Mouse (Mus musculus) forebrain, embryonic 13.5 days (tissue): Measurements from ENCODE around the gene Map3k5. TPM values are rescaled to one million over a fixed set of nuclear protein-coding genes. Genes with fewer than 3 reads are reported as not detected.

Experiments used
- ATAC-seq: fragments of 200-750 bp; cut with Nextera tagmentation; 2 replicates; pipeline ENCODE4 v1.8.0; 2017
- H3K27ac ChIP-seq: fragments of 300-500 bp; sonication (generic); 2 replicates; pipeline ENCODE4 v1.5.1; 2015; ENCODE audit warnings: inconsistent platforms, mild to moderate bottlenecking, moderate library complexity
- H3K27me3 ChIP-seq: fragments of 300-500 bp; sonication (generic); 2 replicates; pipeline ENCODE4 v1.6.1; 2015; ENCODE audit warnings: mild to moderate bottlenecking, inconsistent platforms
- H3K36me3 ChIP-seq: fragments of 300-500 bp; sonication (generic); 2 replicates; pipeline ENCODE4 v1.6.1; 2015; ENCODE audit warnings: mild to moderate bottlenecking, inconsistent platforms; ENCODE audit not compliant: poor library complexity, severe bottlenecking
- H3K4me1 ChIP-seq: fragments of 300-500 bp; sonication (generic); 2 replicates; pipeline ENCODE4 v1.6.1; 2015; ENCODE audit warnings: inconsistent platforms
- H3K4me2 ChIP-seq: fragments of 300-500 bp; sonication (generic); 2 replicates; pipeline ENCODE4 v1.6.1; 2015; ENCODE audit warnings: inconsistent platforms, mild to moderate bottlenecking, moderate library complexity
- H3K4me3 ChIP-seq: fragments of 300-500 bp; sonication (generic); 2 replicates; pipeline ENCODE4 v1.5.1; 2015; ENCODE audit warnings: mild to moderate bottlenecking, inconsistent platforms
- H3K9ac ChIP-seq: fragments of 300-500 bp; sonication (generic); 2 replicates; pipeline ENCODE4 v1.6.1; 2015; ENCODE audit warnings: mild to moderate bottlenecking, inconsistent platforms
- H3K9me3 ChIP-seq: fragments of 300-500 bp; sonication (generic); replicated peaks from 2 replicates; pipeline ENCODE4 v1.6.1; 2016; ENCODE audit warnings: inconsistent platforms
- WGBS: fragments of 180-500 bp; shearing (Covaris S2); methylation state at CpG from one replicate; pipeline ENCODE4 v1.1.7; 2015; 5-methylcytosine and 5-hydroxymethylcytosine counted together
- polyA plus RNA-seq: library from polyadenylated mRNA; unstranded; fragments of >200 nt; fragmentation: Nextera tagmentation; extraction: Ambion mirVana; gene quantifications from 2 replicates; pipeline ENCODE4 v1.2.1, GENCODE M21; 2015

Map3k5 gene
- polyA plus RNA-seq, 1 experiment from 2014 or later, result 0.36 TPM

DNA sequence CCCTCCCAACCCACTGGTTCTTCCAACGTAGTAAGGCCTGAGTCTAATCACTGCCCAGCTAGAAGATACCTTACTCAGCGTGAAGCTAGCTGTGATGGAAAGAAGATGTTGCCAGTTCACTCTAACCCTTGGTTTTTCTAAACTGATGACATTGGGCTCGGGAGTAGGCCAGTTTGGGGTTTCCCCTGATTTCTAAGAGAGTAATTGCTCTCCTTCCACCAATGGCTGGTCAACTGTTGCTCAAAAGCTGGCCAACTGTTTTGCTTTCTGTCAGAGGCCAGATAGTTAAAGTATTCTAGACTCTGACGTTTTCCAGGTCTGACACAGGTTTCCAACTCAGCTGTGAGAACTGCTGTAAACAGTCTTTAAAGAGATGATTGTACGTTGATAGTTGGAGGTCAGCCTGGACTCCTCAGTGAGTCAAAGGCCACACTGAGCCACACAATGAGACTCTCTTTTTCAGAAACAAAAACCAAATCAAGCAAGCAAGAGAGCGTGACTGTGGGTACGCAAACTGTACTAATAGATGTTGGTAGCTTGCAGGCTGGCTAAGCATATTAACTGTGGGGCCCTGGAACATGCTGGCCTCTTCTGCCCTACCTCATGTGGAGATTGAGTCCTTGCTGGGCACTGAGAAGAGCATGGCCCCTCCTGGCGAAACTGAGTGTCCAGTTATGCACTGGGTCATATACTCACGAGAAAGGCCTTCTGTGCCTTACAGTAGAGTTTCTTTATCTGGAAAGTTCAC lies 2.9 kb downstream of the Map3k5 start:
- Histone ChIP-seq H3K9me3 (no peaks in the 10 kb centered on the region), H3K27me3 (peaks cover 19% of the 10 kb centered on the region), H3K4me3 (no peak overlapping the region), H3K4me2 (no peak overlapping the region), H3K9ac (no peak overlapping the region), H3K36me3 (no peaks in the 10 kb centered on the region), H3K4me1 (peaks cover 14% of the 10 kb centered on the region), H3K27ac (no peak overlapping the region)
- ATAC-seq, result no peak
- WGBS, result 67% methylated on average over 9 of the region's 9 CpGs

DNA sequence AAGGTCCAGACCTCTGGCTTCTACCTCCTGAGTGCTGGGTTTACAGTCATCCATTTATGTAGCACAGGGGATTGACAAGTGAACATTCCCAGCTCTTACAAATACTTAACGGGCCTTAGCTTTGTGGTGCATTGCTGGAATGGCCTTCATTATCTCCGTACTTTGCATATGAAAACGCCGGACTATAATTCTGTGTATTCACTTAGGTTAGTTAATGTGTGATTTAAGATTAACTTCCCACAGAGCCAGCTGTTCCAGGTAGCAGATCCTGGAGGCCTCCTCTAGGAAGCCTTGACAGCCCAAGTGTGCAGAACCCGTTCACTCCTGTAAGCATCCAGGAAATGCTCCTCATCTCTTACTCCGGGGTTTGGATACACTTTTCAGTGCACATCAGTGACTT lies 4.5 kb downstream of the Map3k5 start:
- no peak for ATAC-seq
- Histone ChIP-seq H3K27me3 (peaks cover 6% of the 10 kb centered on the region), H3K36me3 (no peaks in the 10 kb centered on the region), H3K4me1 (0 out of 2 replicates have a peak, but pooled peaks cover 9% of the 10 kb centered on the region), H3K27ac (no peak overlapping the region), H3K9ac (no peak overlapping the region), H3K9me3 (no peaks in the 10 kb centered on the region), H3K4me2 (no peak overlapping the region), H3K4me3 (no peak overlapping the region)
- 52% methylated on average over 6 of the region's 6 CpGs for WGBS

GRCm38 (mm10) chr10:19939282-19939705 lies 5.0 kb downstream of the Map3k5 start:
- WGBS, result 47% methylated on average over 8 of the region's 8 CpGs
- H3K9me3 ChIP-seq, result no peaks in the 10 kb centered on the region
- H3K9ac ChIP-seq, result no peak overlapping the region

GRCm38 (mm10) chr10:19940127-19940526 lies 5.9 kb downstream of the Map3k5 start:
- no peaks in the 10 kb centered on the region for H3K36me3 ChIP-seq
- WGBS, result 90% methylated on average over 7 of the region's 7 CpGs
- no peak overlapping the region for H3K4me3 ChIP-seq
- H3K9ac ChIP-seq, result no peak overlapping the region
- H3K27me3 ChIP-seq, result peaks cover 4% of the 10 kb centered on the region
- 0 out of 2 replicates have a peak, but pooled peaks cover 3% of the 10 kb centered on the region for H3K4me1 ChIP-seq
- no peak for ATAC-seq
- no peak overlapping the region for H3K4me2 ChIP-seq
- no peaks in the 10 kb centered on the region for H3K9me3 ChIP-seq
- no peak overlapping the region for H3K27ac ChIP-seq

More at GRCm38 (mm10) chr10:19939282-19939705, 5.0 kb downstream of the Map3k5 start:
- Histone ChIP-seq H3K27ac (no peak overlapping the region), H3K4me3 (no peak overlapping the region), H3K36me3 (no peaks in the 10 kb centered on the region), H3K4me2 (no peak overlapping the region), H3K27me3 (peaks cover 6% of the 10 kb centered on the region), H3K4me1 (0 out of 2 replicates have a peak, but pooled peaks cover 9% of the 10 kb centered on the region)
- no peak for ATAC-seq

DNA sequence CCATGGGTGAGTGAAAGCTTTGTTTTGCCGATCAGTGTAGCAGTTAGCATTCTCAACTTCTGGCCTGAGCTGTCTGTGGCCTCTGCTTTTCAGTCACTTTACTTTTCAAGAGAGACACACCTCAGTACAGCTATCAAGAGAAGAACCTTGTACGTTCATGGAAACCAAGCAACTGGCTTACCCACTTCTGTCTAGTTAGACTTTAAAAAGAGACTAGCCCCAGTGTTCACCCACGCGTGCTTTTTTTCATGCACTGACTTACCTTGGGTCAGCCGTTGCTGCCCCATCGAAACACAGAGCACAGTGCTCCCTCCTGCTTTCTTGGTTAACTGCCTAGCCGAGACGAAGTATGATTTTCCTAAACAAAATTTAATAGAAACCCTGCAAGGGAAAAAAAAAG lies 6.4 kb downstream of the Map3k5 start:
- Histone ChIP-seq H3K36me3 (no peaks in the 10 kb centered on the region), H3K27ac (no peak overlapping the region), H3K9ac (no peak overlapping the region), H3K9me3 (no peaks in the 10 kb centered on the region), H3K4me1 (no peaks in the 10 kb centered on the region), H3K4me2 (no peak overlapping the region), H3K4me3 (no peak overlapping the region), H3K27me3 (no peaks in the 10 kb centered on the region)
- WGBS, result 94% methylated on average over 8 of the region's 8 CpGs
- ATAC-seq, result no peak

DNA sequence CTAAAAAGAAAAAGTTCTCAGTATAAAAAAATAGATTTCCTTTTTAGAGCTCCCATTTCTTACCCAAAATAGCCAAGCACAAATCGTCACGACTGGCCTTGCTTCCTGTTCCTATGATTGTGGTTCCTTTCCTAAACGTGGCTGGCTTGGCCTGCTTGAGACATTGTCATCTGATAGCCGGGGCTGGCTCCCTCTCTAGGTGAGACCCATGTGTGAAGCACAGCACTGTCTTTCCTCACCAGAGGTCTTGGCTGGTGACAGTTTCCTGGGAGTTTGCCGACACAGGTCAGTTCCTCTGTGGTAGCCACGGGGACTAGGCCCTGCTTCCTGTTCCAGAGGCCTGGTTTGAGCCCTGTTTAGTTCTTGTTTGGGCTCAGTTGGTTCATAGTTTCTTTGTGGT lies 6.8 kb downstream of the Map3k5 start:
- Histone ChIP-seq H3K36me3 (no peaks in the 10 kb centered on the region), H3K4me1 (no peaks in the 10 kb centered on the region), H3K9me3 (no peaks in the 10 kb centered on the region), H3K27ac (no peak overlapping the region), H3K9ac (no peak overlapping the region), H3K27me3 (no peaks in the 10 kb centered on the region), H3K4me2 (no peak overlapping the region), H3K4me3 (no peak overlapping the region)
- 78% methylated on average over 6 of the region's 6 CpGs for WGBS
- no peak for ATAC-seq

DNA sequence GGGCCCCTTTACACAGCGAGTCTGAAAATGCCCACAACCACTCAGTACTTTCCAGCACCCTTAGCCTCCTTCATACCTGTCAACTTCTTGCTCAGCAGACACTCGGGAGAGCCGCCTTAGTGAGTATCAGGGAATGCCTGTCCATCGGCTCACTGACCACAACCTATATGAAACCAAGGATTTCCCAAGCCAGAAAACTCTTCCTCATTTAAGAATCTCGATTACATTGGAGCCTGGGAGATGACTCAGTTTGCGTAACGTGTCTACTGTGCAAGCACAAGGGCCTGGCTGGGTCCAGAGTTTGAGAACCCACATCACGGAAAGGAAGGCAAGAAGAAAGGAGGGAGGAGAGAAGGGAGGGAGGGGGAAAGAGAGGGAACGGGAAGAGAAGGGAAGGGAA lies 7.6 kb downstream of the Map3k5 start:
- no peak overlapping the region for H3K9ac ChIP-seq
- no peak overlapping the region for H3K27ac ChIP-seq
- no peaks in the 10 kb centered on the region for H3K4me1 ChIP-seq
- no peaks in the 10 kb centered on the region for H3K36me3 ChIP-seq
- no peaks in the 10 kb centered on the region for H3K9me3 ChIP-seq
- H3K4me3 ChIP-seq, result no peak overlapping the region
- H3K4me2 ChIP-seq, result no peak overlapping the region
- 87% methylated on average over 9 of the region's 9 CpGs for WGBS
- H3K27me3 ChIP-seq, result no peaks in the 10 kb centered on the region
- ATAC-seq, result no peak

GRCm38 (mm10) chr10:19942621-19943020 lies 8.3 kb downstream of the Map3k5 start:
- H3K27ac ChIP-seq, result no peak overlapping the region
- H3K9me3 ChIP-seq, result no peaks in the 10 kb centered on the region
- 96% methylated on average over 3 of the region's 3 CpGs for WGBS
- ATAC-seq, result no peak
- H3K27me3 ChIP-seq, result no peaks in the 10 kb centered on the region
- no peak overlapping the region for H3K4me2 ChIP-seq
- no peaks in the 10 kb centered on the region for H3K4me1 ChIP-seq
- H3K9ac ChIP-seq, result no peak overlapping the region
- H3K36me3 ChIP-seq, result no peaks in the 10 kb centered on the region
- no peak overlapping the region for H3K4me3 ChIP-seq

DNA sequence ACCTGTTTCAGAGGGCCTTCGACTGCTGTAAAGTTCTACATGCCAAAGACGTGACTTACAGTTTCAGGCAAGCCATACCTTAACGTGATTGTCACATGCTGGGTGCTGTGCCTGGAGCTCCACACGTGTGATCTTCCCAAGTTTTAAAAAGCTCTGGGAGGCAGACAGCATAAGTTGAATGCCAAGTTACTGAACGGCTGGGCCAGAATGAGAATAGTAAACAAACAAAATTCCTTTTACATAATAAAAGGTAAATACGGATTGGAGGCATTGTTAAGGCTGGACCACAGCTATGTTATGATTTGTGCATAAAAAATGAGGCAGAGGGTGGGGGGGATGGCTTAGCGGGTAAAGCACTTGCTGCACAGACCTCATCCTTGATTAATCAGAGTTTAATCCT lies 11.4 kb downstream of the Map3k5 start:
- Histone ChIP-seq H3K27me3 (no peaks in the 10 kb centered on the region), H3K27ac (no peak overlapping the region), H3K4me2 (no peak overlapping the region), H3K4me1 (no peaks in the 10 kb centered on the region), H3K9me3 (no peaks in the 10 kb centered on the region), H3K36me3 (no peaks in the 10 kb centered on the region), H3K4me3 (no peak overlapping the region), H3K9ac (no peak overlapping the region)
- no peak for ATAC-seq
- 80% methylated on average over 7 of the region's 7 CpGs for WGBS

DNA sequence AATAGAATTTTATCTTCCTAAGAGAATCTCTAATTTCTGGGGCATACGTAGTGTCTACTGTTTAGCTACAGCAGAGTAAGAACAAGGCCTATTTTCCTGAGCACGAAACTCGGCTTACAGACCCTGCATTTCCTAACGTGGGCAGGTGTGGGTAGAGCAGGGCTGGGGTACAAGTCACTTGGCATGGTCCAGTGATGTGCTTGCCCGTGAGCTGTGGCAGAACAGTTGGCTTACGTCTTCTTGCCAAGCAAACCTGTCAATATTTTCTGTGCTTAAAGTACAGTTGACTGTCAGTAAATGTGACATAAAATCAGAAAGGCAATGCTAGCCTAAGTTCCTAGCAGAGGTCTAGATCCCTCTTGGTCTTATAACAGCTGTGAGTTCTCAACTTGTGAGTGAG lies 12.4 kb downstream of the Map3k5 start:
- no peak overlapping the region for H3K27ac ChIP-seq
- no peaks in the 10 kb centered on the region for H3K4me1 ChIP-seq
- no peaks in the 10 kb centered on the region for H3K36me3 ChIP-seq
- H3K27me3 ChIP-seq, result no peaks in the 10 kb centered on the region
- 87% methylated on average over 6 of the region's 6 CpGs for WGBS
- H3K9ac ChIP-seq, result no peak overlapping the region
- no peak overlapping the region for H3K4me2 ChIP-seq
- H3K4me3 ChIP-seq, result no peak overlapping the region
- ATAC-seq, result no peak
- no peaks in the 10 kb centered on the region for H3K9me3 ChIP-seq

DNA sequence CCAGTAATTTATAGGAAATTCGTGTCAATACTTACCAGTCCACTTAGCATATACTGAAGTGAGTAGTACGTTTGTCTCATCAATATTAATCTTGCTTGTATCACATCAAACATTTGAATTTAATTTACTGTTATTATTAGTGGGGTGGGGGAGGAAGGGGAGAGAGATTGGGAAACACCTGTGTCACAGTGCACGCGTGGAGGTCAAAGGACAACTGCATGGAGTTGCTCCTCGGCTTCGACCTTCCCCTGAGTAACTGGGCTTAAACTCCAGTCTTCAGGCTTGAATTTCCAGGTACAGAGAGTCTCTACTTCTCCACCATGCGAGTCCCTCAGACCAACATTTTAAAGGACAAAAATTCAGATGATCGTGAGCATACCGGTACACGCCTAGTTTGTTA lies 13.2 kb downstream of the Map3k5 start:
- no peak overlapping the region for H3K4me2 ChIP-seq
- H3K9ac ChIP-seq, result no peak overlapping the region
- H3K36me3 ChIP-seq, result no peaks in the 10 kb centered on the region
- ATAC-seq, result no peak
- no peaks in the 10 kb centered on the region for H3K9me3 ChIP-seq
- WGBS, result 93% methylated on average over 10 of the region's 10 CpGs
- no peaks in the 10 kb centered on the region for H3K4me1 ChIP-seq
- no peak overlapping the region for H3K4me3 ChIP-seq
- no peak overlapping the region for H3K27ac ChIP-seq
- H3K27me3 ChIP-seq, result no peaks in the 10 kb centered on the region

DNA sequence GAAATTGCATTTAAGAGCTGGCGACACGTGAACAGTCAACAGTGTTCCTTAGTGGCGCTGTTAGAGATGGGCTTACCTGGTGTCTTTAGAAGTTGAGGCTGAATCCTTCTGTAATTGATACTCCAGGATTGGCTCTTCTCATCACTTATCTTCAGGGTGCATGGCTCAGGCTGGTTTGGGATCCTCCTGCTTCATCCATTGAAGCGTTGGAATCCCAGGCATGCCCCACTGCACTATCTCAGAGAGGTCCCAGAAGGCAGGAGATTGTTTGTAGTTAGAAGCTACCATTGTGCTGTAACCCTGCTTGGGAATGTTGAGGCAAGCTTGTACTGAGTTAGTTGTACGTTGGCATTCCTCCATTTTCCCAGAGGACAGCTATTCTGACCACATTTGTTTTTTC lies 13.6 kb downstream of the Map3k5 start:
- no peak overlapping the region for H3K4me2 ChIP-seq
- H3K4me1 ChIP-seq, result no peaks in the 10 kb centered on the region
- WGBS, result 89% methylated on average over 5 of the region's 5 CpGs
- no peak for ATAC-seq
- no peak overlapping the region for H3K9ac ChIP-seq
- no peak overlapping the region for H3K27ac ChIP-seq
- no peaks in the 10 kb centered on the region for H3K27me3 ChIP-seq
- no peaks in the 10 kb centered on the region for H3K9me3 ChIP-seq
- no peaks in the 10 kb centered on the region for H3K36me3 ChIP-seq
- no peak overlapping the region for H3K4me3 ChIP-seq

GRCm38 (mm10) chr10:19948381-19948780 lies 14.1 kb downstream of the Map3k5 start:
- H3K27ac ChIP-seq, result no peak overlapping the region
- H3K36me3 ChIP-seq, result no peaks in the 10 kb centered on the region
- WGBS, result 93% methylated on average over 11 of the region's 11 CpGs
- H3K4me2 ChIP-seq, result no peak overlapping the region
- H3K4me1 ChIP-seq, result no peaks in the 10 kb centered on the region
- no peak for ATAC-seq
- no peaks in the 10 kb centered on the region for H3K9me3 ChIP-seq
- H3K4me3 ChIP-seq, result no peak overlapping the region
- H3K9ac ChIP-seq, result no peak overlapping the region
- no peaks in the 10 kb centered on the region for H3K27me3 ChIP-seq
